Mouse (Mus musculus): Measurements from ENCODE around the gene Olfr1120. TPM values are rescaled to one million over a fixed set of nuclear protein-coding genes. Genes with fewer than 3 reads are reported as not detected.

The Olfr1120 gene
- polyA plus RNA-seq (2012; rRNA removed): not detected in 2 replicates

DNA sequence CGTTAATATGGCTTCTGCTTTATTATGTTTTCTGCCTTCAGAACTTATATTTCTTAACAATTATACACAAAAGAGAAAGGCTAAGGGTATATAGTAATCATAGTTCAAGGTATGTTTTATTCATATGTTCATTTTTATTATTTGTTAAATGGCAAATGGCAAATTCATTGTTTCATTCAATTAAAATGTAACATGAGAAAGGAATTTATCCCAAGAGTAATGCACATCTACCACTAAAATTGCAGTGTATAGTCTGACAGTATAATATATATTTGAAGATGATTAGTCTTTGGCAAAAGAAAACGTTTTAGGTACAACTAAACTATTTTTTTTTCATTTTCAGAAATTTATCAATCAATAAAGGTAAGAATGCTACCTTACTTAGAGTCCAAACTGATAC lies at the start of gene Olfr1120:
TSS of gene Olfr1120 (plus strand) at position 301 of the 400 bp plus-strand sequence.

DNA sequence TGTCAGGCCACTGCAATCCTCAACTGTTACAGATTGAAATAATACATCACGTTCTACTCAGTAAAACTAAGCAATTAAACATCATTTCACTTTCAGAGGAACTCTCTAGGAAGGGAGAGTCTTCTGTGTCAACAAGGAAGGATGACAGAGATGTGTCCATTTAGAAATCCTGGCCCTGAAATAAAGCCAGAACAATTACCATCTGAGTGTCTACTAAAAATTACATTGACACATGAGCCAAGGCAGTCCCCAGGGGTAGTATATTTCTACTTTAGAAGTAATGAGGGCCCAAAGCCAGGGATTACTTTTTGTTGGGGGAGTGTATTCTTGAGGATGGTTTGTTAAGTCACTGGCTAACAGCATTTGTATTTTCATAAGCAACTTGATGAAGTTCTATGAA lies 47.3 kb upstream of the Olfr1120 start, which contains the start of gene Olfr1118:
TSS of gene Olfr1118 (plus strand) at position 301 of the 400 bp plus-strand sequence.

DNA sequence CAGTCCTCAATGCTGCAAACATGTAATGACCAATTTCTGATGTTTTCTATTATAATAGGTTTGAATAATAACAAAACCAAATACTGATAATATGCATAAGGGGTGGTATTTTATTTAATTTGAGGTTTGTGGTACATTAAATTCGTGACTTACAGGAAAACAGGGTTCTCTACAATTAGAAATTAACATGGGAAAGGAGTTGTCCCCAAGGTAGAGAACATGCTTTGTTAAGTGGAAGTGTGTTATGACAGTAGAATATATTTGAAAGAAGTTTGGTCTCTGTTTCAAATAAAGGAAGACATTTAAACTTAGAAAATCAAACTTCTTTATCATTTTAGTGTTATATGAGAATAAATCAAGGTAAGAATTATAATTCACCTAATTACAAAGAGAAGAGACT lies 15.0 kb downstream of the Olfr1120 start, which contains the start of gene Olfr1121:
TSS of gene Olfr1121 (plus strand) at position 301 of the 400 bp plus-strand sequence.

DNA sequence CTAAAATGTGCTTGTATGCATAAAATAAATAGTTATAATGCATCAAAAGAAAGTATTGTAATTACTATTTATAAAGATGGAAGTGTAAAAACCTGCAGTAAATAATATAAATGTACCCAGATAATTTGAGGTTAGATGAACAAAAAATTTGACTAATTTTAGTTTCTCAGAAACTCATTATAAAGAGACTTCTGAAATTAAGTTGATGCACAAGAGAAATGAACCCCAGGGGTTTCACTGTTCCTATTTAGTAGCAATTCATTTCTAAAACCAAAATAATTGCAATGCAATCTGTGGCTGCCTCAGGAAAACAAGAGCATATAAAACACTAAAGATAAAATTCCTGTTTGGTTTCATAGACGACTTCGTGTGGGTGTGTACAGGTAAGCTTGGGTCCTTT lies 30.9 kb downstream of the Olfr1120 start, which contains the start of gene Olfr1122:
TSS of gene Olfr1122 (plus strand) at position 301 of the 400 bp plus-strand sequence.

Other genes with a start within 250 kb of the Olfr1120 start
- gene Olfr259, start 240.2 kb upstream of the Olfr1120 start, polyA plus RNA-seq (2012; rRNA removed): not detected in 2 replicates
- gene Olfr1110, start 214.5 kb upstream of the Olfr1120 start, polyA plus RNA-seq (2012; rRNA removed): not detected in 2 replicates
- not detected in 2 replicates for gene Olfr1111, start 202.2 kb upstream of the Olfr1120 start, polyA plus RNA-seq (2012; rRNA removed)
- gene Olfr1112, start 167.0 kb upstream of the Olfr1120 start, polyA plus RNA-seq (2012; rRNA removed): not detected in 2 replicates
- gene Olfr1113, start 145.8 kb upstream of the Olfr1120 start, polyA plus RNA-seq (2012; rRNA removed): not detected in 2 replicates
- gene Olfr1115, start 106.8 kb upstream of the Olfr1120 start, polyA plus RNA-seq (2012; rRNA removed): not detected in 2 replicates
- gene Olfr1116, start 87.3 kb upstream of the Olfr1120 start, polyA plus RNA-seq (2012; rRNA removed): not detected in 2 replicates
- not detected in 2 replicates for gene Olfr1118, start 47.2 kb upstream of the Olfr1120 start, polyA plus RNA-seq (2012; rRNA removed)
- gene Olfr1121, start 15.1 kb downstream of the Olfr1120 start, polyA plus RNA-seq (2012; rRNA removed): not detected in 2 replicates
- not detected in 2 replicates for gene Olfr1122, start 31.0 kb downstream of the Olfr1120 start, polyA plus RNA-seq (2012; rRNA removed)
- not detected in 2 replicates for gene Olfr1123, start 61.8 kb downstream of the Olfr1120 start, polyA plus RNA-seq (2012; rRNA removed)
- not detected in 2 replicates for gene Olfr1124, start 75.5 kb downstream of the Olfr1120 start, polyA plus RNA-seq (2012; rRNA removed)
- gene Olfr1126, start 99.1 kb downstream of the Olfr1120 start, polyA plus RNA-seq (2012; rRNA removed): not detected in 2 replicates
- not detected in 2 replicates for gene Pramel7, start 142.3 kb downstream of the Olfr1120 start, polyA plus RNA-seq (2012; rRNA removed)
- not detected in 2 replicates for gene Pramel6, start 151.8 kb downstream of the Olfr1120 start, polyA plus RNA-seq (2012; rRNA removed)
- not detected in 2 replicates for gene Olfr153, start 177.0 kb downstream of the Olfr1120 start, polyA plus RNA-seq (2012; rRNA removed)
- gene Olfr1128, start 190.7 kb downstream of the Olfr1120 start, polyA plus RNA-seq (2012; rRNA removed): not detected in 2 replicates
- not detected in 2 replicates for gene Olfr1129, start 219.1 kb downstream of the Olfr1120 start, polyA plus RNA-seq (2012; rRNA removed)

Measured in central nervous system, embryonic 18 days (tissue).